Mouse (Mus musculus) liver, embryonic 16.5 days (tissue): ENCODE results near the gene Usp31. TPM values are rescaled to one million over a fixed set of nuclear protein-coding genes. Genes with fewer than 3 reads are reported as not detected.

ENCODE experiments used
- ATAC-seq: fragments of 200-750 bp; cut with Nextera tagmentation; 2 replicates; pipeline ENCODE4 v1.8.0; 2017; ENCODE audit warnings: low read depth, mild to moderate bottlenecking, moderate number of reproducible peaks, moderate library complexity
- H3K27ac ChIP-seq: fragments of 300-500 bp; sonication (generic); 2 replicates; pipeline ENCODE4 v1.5.1; 2014; ENCODE audit warnings: mild to moderate bottlenecking, low read length
- H3K27me3 ChIP-seq: fragments of 300-500 bp; sonication (generic); 2 replicates; pipeline ENCODE4 v1.6.1; 2014; ENCODE audit warnings: low read depth, low read length, mixed read lengths; ENCODE audit not compliant: control insufficient read depth, insufficient read depth
- H3K36me3 ChIP-seq: fragments of 300-500 bp; sonication (generic); 2 replicates; pipeline ENCODE4 v1.6.1; 2014; ENCODE audit warnings: mild to moderate bottlenecking; ENCODE audit not compliant: control insufficient read depth, insufficient read depth
- H3K4me1 ChIP-seq: fragments of 300-500 bp; sonication (generic); 2 replicates; pipeline ENCODE4 v1.6.1; 2014; ENCODE audit warnings: low read depth, low read length, mixed read lengths; ENCODE audit not compliant: control insufficient read depth
- H3K4me2 ChIP-seq: fragments of 300-500 bp; sonication (generic); 2 replicates; pipeline ENCODE4 v1.6.1; 2014; ENCODE audit warnings: low read depth, low read length, mixed read lengths
- H3K4me3 ChIP-seq: fragments of 300-500 bp; sonication (generic); 2 replicates; pipeline ENCODE4 v1.5.1; 2014; ENCODE audit warnings: low read depth, mild to moderate bottlenecking, low read length
- H3K9ac ChIP-seq: fragments of 300-500 bp; sonication (generic); 2 replicates; pipeline ENCODE4 v1.6.1; 2014; ENCODE audit warnings: low read depth, low read length
- H3K9me3 ChIP-seq: fragments of 300-500 bp; sonication (generic); replicated peaks from 2 replicates; pipeline ENCODE4 v1.6.1; 2016; ENCODE audit warnings: low read length; ENCODE audit not compliant: control insufficient read depth
- WGBS: fragments of 180-500 bp; shearing (Covaris S2); extraction: QIAGEN DNeasy Blood & Tissue Kit; methylation state at CpG from one replicate; pipeline ENCODE4 v1.1.7; 2014; ENCODE audit not compliant: insufficient replicate concordance; 5-methylcytosine and 5-hydroxymethylcytosine counted together
- polyA plus RNA-seq: library from polyadenylated mRNA; unstranded; fragments of >200 nt; fragmentation: Nextera tagmentation; extraction: Ambion mirVana; gene quantifications from 2 replicates; pipeline ENCODE4 v1.2.1, GENCODE M21; 2015

Gene Usp31
- polyA plus RNA-seq, result 0.60 and 0.68 TPM in 2 replicates

GRCm38 (mm10) chr7:121707073-121707667 lies at the start of gene Usp31:
Gene Usp31, minus strand, starts transcription at chr7:121707253.
- peak within 1 kb of the TSS; percentile 57 for H3K27ac ChIP-seq

GRCm38 (mm10) chr7:121754748-121755147 lies 47.7 kb upstream of the Usp31 start:
- no peaks in the 10 kb centered on the region for H3K4me1 ChIP-seq
- no peaks in the 10 kb centered on the region for H3K27me3 ChIP-seq
- H3K27ac ChIP-seq, result no peak overlapping the region
- ATAC-seq, result no peak
- no peaks in the 10 kb centered on the region for H3K9me3 ChIP-seq
- no peak overlapping the region for H3K4me2 ChIP-seq
- H3K4me3 ChIP-seq, result no peak overlapping the region
- H3K9ac ChIP-seq, result no peak overlapping the region
- H3K36me3 ChIP-seq, result no peaks in the 10 kb centered on the region
- WGBS, result 27% methylated on average over 8 of the region's 8 CpGs

More at GRCm38 (mm10) chr7:121707073-121707667, at the start of gene Usp31:
- Histone ChIP-seq H3K4me3 (peak within 1 kb of the TSS; percentile 89), H3K4me1 (peaks cover 17% of the 10 kb centered on the region), H3K9ac (peak within 1 kb of the TSS; percentile 84), H3K9me3 (no peaks in the 10 kb centered on the region), H3K36me3 (no peaks in the 10 kb centered on the region), H3K27me3 (peaks cover 2% of the 10 kb centered on the region), H3K4me2 (peak within 1 kb of the TSS; percentile 99)
- peak; percentile 98 for ATAC-seq
- under 1% methylated on average over 57 of the region's 82 CpGs for WGBS

GRCm38 (mm10) chr7:121750244-121750643 lies 43.2 kb upstream of the Usp31 start:
- H3K27ac ChIP-seq, result no peak overlapping the region
- no peak overlapping the region for H3K9ac ChIP-seq
- ATAC-seq, result no peak
- H3K4me1 ChIP-seq, result no peaks in the 10 kb centered on the region
- H3K4me3 ChIP-seq, result no peak overlapping the region
- H3K4me2 ChIP-seq, result no peak overlapping the region
- H3K27me3 ChIP-seq, result no peaks in the 10 kb centered on the region
- H3K9me3 ChIP-seq, result no peaks in the 10 kb centered on the region
- no peaks in the 10 kb centered on the region for H3K36me3 ChIP-seq
- 63% methylated on average over 5 of the region's 5 CpGs for WGBS

- Histone ChIP-seq H3K9me3 (no peaks in the 10 kb centered on the region), H3K4me2 (no peak overlapping the region), H3K4me1 (no peaks in the 10 kb centered on the region; the same call in 1 of the 2 replicates), H3K27me3 (peaks cover 33% of the 10 kb centered on the region), H3K9ac (no peak overlapping the region), H3K36me3 (no peaks in the 10 kb centered on the region), H3K27ac (no peak overlapping the region), H3K4me3 (no peak overlapping the region)
- no peak for ATAC-seq
- 48% methylated on average over 29 of the region's 29 CpGs for WGBS
These were observed 30.7 kb upstream of the Usp31 start for GRCm38 (mm10) chr7:121737511-121738415.

- H3K4me3 ChIP-seq, result no peak within 1 kb of the TSS
- no peak within 1 kb of the TSS for H3K9ac ChIP-seq
- no peaks in the 10 kb centered on the region for H3K9me3 ChIP-seq
- H3K27ac ChIP-seq, result no peak within 1 kb of the TSS
- H3K4me1 ChIP-seq, result no peaks in the 10 kb centered on the region; the same call in 1 of the 2 replicates
- no peaks in the 10 kb centered on the region for H3K36me3 ChIP-seq
- peaks cover 33% of the 10 kb centered on the region for H3K27me3 ChIP-seq
- H3K4me2 ChIP-seq, result 0 out of 2 replicates have a peak within 1 kb of the TSS, but pooled peaks have one; percentile 0
- peak; percentile 48 for ATAC-seq
- 1% methylated on average over 38 of the region's 38 CpGs for WGBS
These were observed 27.2 kb upstream of the Usp31 start, which contains the start of gene Scnn1g for GRCm38 (mm10) chr7:121734171-121734831. Gene Scnn1g, plus strand, starts transcription at chr7:121734479.

- H3K27ac ChIP-seq, result no peak overlapping the region
- H3K4me3 ChIP-seq, result no peak overlapping the region
- no peak overlapping the region for H3K9ac ChIP-seq
- H3K27me3 ChIP-seq, result peaks cover 18% of the 10 kb centered on the region
- WGBS, result 16% methylated on average over 5 of the region's 5 CpGs
- ATAC-seq, result no peak
- H3K36me3 ChIP-seq, result no peaks in the 10 kb centered on the region
- no peaks in the 10 kb centered on the region for H3K9me3 ChIP-seq
- H3K4me1 ChIP-seq, result no peaks in the 10 kb centered on the region; the same call in 1 of the 2 replicates
- no peak overlapping the region for H3K4me2 ChIP-seq
These were observed 23.2 kb upstream of the Usp31 start for GRCm38 (mm10) chr7:121730225-121730624.

- no peak for ATAC-seq
- 54% methylated on average over 7 of the region's 7 CpGs for WGBS
These were observed 10.0 kb upstream of the Usp31 start for GRCm38 (mm10) chr7:121717031-121717430.

GRCm38 (mm10) chr7:121711171-121711570 lies 4.1 kb upstream of the Usp31 start:
- Histone ChIP-seq H3K27me3 (peaks cover 2% of the 10 kb centered on the region), H3K4me3 (no peak overlapping the region), H3K4me2 (no peak overlapping the region), H3K9ac (no peak overlapping the region), H3K9me3 (no peaks in the 10 kb centered on the region), H3K4me1 (peaks cover 4% of the 10 kb centered on the region), H3K27ac (no peak overlapping the region), H3K36me3 (no peaks in the 10 kb centered on the region)
- ATAC-seq, result no peak
- WGBS, result 44% methylated on average over 2 of the region's 2 CpGs

More at GRCm38 (mm10) chr7:121717031-121717430, 10.0 kb upstream of the Usp31 start:
- Histone ChIP-seq H3K27ac (no peak overlapping the region), H3K4me2 (no peak overlapping the region), H3K9ac (no peak overlapping the region), H3K9me3 (no peaks in the 10 kb centered on the region), H3K27me3 (no peaks in the 10 kb centered on the region), H3K36me3 (no peaks in the 10 kb centered on the region), H3K4me3 (no peak overlapping the region), H3K4me1 (no peaks in the 10 kb centered on the region)
